Mouse (Mus musculus) ES-Bruce4 (cell line): Measurements from ENCODE around the gene Vgll4. TPM values are rescaled to one million over a fixed set of nuclear protein-coding genes. Genes with fewer than 3 reads are reported as not detected.

Experiments
- H3K27ac ChIP-seq: 2 replicates; pipeline ENCODE4 v1.5.1; 2012; ENCODE audit warnings: low read length, inconsistent platforms; ENCODE audit not compliant: insufficient read depth
- H3K27me3 ChIP-seq: 2 replicates; pipeline ENCODE4 v1.6.1; 2012; ENCODE audit warnings: mild to moderate bottlenecking, low read length, inconsistent platforms; ENCODE audit not compliant: control insufficient read depth, poor library complexity, insufficient read depth, severe bottlenecking
- H3K36me3 ChIP-seq: 2 replicates; pipeline ENCODE4 v1.6.1; 2012; ENCODE audit warnings: inconsistent platforms, mild to moderate bottlenecking, low read length, moderate library complexity; ENCODE audit not compliant: control insufficient read depth, poor library complexity, insufficient read depth, severe bottlenecking
- H3K4me1 ChIP-seq: one replicate; pipeline ENCODE4 v1.8.1; 2011; ENCODE audit warnings: low read length; ENCODE audit not compliant: control insufficient read depth, insufficient read depth
- H3K4me3 ChIP-seq: 2 replicates; pipeline ENCODE4 v1.5.1; 2011; ENCODE audit warnings: low read depth, mild to moderate bottlenecking, low read length
- H3K9ac ChIP-seq: 2 replicates; pipeline ENCODE4 v1.6.1; 2012; ENCODE audit warnings: low read depth, mild to moderate bottlenecking, inconsistent platforms; ENCODE audit not compliant: poor library complexity, severe bottlenecking
- H3K9me3 ChIP-seq: replicated peaks from 2 replicates; pipeline ENCODE4 v1.6.1; 2012; ENCODE audit warnings: mild to moderate bottlenecking, low read length, inconsistent platforms; ENCODE audit not compliant: control insufficient read depth, poor library complexity, insufficient read depth, severe bottlenecking
- CTCF ChIP-seq: IDR thresholded peaks from one replicate; pipeline ENCODE4 v1.8.1; 2011; ENCODE audit warnings: low read depth, low read length
- EP300 ChIP-seq: IDR thresholded peaks from 2 replicates; pipeline ENCODE4 v1.6.1; 2011; ENCODE audit warnings: low read depth, low read length; ENCODE audit not compliant: insufficient read depth
- POLR2A ChIP-seq: IDR thresholded peaks from one replicate; pipeline ENCODE4 v1.8.1; 2011; ENCODE audit warnings: low read length; ENCODE audit not compliant: insufficient read depth
- polyA plus RNA-seq: library from polyadenylated mRNA; stranded (reverse); fragments of >200 nt; gene quantifications from 2 replicates; pipeline ENCODE4 v1.2.4, GENCODE M21; 2011; ENCODE audit warnings: low read depth; ENCODE audit not compliant: missing spikeins, insufficient read depth, insufficient read length

Vgll4 gene
- polyA plus RNA-seq, 1 experiment: 37.3 TPM

DNA sequence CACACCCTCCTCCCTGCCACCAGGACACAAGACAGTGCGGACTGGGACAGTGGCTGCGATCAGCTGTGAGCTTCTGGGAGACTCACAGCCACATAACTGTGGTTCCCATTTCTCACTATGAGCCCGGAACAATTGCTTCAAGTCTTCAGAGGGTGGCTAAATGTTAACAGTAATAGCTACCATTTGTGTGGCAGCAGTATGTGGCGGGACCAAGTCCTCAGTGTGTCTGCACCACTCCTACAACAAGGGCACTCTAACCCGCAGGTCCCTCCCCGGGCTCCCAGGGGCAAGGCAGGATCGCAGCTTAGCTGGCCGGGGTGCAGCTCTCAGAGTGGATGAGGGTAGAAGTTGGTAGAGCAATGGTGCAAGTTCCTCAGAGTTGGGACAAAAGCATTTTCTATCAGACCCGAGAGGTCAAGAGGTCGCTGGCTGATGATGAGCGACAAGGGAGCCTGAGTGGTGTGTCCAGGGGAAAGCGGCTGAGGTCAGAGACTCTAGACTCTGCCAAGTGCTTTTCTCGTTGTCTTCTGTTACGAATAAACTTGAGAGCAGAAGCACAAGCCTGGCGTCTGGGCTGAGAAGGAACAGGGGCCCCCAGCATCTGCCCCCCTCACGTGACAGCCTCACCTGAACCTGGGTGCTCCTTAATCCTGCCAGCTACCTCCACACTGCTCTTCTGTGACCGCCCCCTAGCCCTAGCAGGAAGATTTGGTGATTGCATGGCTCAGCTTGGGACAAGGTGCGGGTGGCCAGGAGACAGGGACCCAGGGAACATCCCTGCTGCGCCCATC is 95.5 kb downstream of the Vgll4 start:
- Histone ChIP-seq H3K36me3 (no peaks in the 10 kb centered on the region), H3K27me3 (no peaks in the 10 kb centered on the region), H3K9me3 (no peaks in the 10 kb centered on the region), H3K9ac (peak overlapping the region; percentile 8; the same call in 1 of the 2 replicates), H3K4me3 (peak overlapping the region; percentile 50), H3K4me1 (peaks cover 3% of the 10 kb centered on the region), H3K27ac (no peak overlapping the region)
- TF ChIP-seq EP300: no peak
- no peak for TF ChIP-seq CTCF
- TF ChIP-seq POLR2A: no peak

DNA sequence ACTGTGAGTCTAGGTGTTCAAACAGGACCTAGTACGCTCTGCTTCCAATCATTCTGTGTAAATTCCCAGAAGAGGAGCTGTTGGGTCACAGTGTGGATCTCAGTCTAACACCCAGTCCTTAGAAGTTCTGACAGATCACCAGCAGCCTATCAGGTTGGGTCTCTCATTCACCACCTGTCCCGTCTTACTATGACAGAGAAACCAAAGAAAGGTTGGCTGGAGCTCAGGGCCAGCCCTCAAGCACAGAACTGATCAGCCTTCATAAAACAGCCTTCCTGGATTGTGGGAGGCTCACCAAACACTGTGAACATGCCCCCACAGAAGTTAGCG is 96.0 kb downstream of the Vgll4 start:
- Histone ChIP-seq H3K27me3 (no peaks in the 10 kb centered on the region), H3K9ac (no peak overlapping the region), H3K4me3 (no peak overlapping the region), H3K27ac (no peak overlapping the region), H3K4me1 (peaks cover 3% of the 10 kb centered on the region), H3K9me3 (no peaks in the 10 kb centered on the region), H3K36me3 (no peaks in the 10 kb centered on the region)
- TF ChIP-seq EP300 (no peak), POLR2A (no peak), CTCF (no peak)

DNA sequence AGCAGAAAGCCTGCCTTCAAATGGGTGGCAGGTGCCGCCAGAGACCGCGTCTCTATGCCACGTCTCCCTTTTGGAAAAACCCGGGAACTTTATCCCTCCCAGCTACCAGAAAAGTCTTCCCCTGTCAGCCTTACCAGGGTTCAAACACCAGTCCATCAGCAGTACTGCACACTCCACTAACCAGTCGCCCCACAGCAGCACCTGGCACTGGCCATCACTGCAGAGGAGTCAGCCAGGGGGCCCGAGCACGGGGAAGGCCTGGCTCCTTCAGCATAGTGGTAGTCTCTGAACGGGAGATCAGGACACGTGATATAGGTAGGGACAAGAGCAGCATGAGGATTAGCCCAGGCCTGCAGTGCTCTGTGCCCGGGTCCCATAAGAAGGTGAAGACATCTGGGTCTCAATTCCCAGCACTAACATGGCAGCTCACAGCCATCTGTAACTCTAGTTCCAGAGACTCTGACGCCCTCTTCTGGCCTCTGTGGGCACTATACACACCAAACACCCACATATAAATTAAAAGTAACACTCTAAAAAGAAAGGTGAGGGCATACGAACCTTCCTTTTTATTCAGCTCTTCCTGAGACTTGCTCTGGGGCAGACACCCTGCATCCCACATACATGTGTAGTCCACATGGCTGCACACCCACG is 98.7 kb downstream of the Vgll4 start:
- no peak for TF ChIP-seq CTCF
- no peak for TF ChIP-seq POLR2A
- no peak for TF ChIP-seq EP300
- Histone ChIP-seq H3K36me3 (no peaks in the 10 kb centered on the region), H3K27ac (no peak overlapping the region), H3K9ac (no peak overlapping the region), H3K27me3 (no peaks in the 10 kb centered on the region), H3K4me3 (no peak overlapping the region), H3K4me1 (peaks cover 3% of the 10 kb centered on the region), H3K9me3 (no peaks in the 10 kb centered on the region)

DNA sequence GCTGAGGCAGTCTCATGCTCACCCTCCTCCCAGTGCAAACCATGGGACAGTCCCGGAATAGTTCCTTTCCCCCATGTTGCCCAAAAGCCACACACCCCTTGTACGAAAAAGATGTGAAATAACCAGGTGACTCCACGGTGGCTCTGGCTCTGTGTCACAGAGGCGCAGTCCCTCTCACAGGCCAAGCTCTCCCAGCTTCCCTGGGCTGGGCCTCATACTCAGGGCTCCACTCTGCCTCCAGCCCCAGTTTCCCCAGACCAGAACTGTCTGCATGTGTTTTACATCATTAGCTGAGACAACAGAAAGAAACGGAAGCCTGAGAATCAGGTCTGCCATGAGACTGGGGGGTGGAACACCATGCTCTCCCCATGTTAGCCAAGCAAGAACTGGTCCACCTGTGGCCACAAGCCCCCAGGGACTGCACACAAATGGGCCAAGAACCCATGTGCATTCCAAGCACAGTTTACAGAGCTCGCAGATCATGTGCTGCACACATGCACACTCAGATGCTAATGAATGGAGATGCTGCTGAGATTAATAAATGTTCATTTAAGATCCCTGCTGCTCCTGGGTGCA is 100.2 kb downstream of the Vgll4 start:
- Histone ChIP-seq H3K4me1 (no peaks in the 10 kb centered on the region), H3K4me3 (no peak overlapping the region), H3K36me3 (no peaks in the 10 kb centered on the region), H3K9ac (no peak overlapping the region), H3K27me3 (no peaks in the 10 kb centered on the region), H3K9me3 (no peaks in the 10 kb centered on the region), H3K27ac (no peak overlapping the region)
- TF ChIP-seq CTCF: no peak
- TF ChIP-seq EP300: no peak
- no peak for TF ChIP-seq POLR2A

DNA sequence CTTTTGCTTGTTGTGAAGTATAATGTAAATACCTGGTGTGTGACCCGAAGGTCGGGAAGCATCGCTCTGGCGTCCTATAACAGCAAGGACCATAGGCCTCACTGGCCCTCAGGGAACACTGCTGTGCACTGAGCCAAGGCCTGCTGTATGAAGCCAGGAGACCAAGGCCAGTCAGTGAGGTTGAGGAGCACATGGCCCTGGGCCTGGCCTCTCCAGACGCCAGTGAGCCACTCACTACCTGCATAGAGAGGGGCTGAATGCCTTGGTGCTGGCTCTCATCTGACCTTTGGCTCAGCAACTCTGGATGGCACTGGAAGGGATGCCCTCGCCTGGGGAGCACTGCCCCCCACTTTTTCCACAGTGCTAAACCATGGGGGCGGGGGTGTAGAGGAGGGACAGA is 101.1 kb downstream of the Vgll4 start:
- no peak overlapping the region for H3K27ac ChIP-seq

DNA sequence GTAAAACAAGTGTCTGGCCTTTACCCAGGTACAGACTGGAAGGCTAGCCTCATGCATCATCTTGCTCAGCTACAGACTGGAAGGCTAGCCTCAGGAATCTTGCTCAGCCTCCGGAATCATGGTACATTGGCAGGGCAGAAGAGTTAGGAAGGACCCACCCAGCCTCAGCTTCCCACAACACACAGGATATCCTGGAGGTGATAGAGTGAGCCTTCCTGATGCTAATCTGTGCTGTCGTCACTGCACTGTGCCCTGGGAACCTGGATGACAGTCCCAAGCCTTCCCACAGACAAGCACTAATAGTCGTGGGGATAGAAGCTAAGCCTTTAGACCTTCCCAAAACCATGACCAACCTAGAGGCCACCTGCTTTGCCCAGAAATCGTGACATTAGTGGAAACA is 103.2 kb downstream of the Vgll4 start:
- TF ChIP-seq POLR2A: no peak
- no peak for TF ChIP-seq EP300
- TF ChIP-seq CTCF: no peak
- Histone ChIP-seq H3K36me3 (no peaks in the 10 kb centered on the region), H3K4me1 (no peaks in the 10 kb centered on the region), H3K27me3 (no peaks in the 10 kb centered on the region), H3K9me3 (no peaks in the 10 kb centered on the region), H3K4me3 (no peak overlapping the region), H3K27ac (no peak overlapping the region), H3K9ac (no peak overlapping the region)

More for the DNA sequence above, 101.1 kb downstream of the Vgll4 start:
- TF ChIP-seq EP300 (no peak), CTCF (no peak), POLR2A (no peak)
- Histone ChIP-seq H3K4me3 (no peak overlapping the region), H3K9ac (no peak overlapping the region), H3K27me3 (no peaks in the 10 kb centered on the region), H3K9me3 (no peaks in the 10 kb centered on the region), H3K36me3 (no peaks in the 10 kb centered on the region), H3K4me1 (no peaks in the 10 kb centered on the region)
